In the genomic region with DNA sequence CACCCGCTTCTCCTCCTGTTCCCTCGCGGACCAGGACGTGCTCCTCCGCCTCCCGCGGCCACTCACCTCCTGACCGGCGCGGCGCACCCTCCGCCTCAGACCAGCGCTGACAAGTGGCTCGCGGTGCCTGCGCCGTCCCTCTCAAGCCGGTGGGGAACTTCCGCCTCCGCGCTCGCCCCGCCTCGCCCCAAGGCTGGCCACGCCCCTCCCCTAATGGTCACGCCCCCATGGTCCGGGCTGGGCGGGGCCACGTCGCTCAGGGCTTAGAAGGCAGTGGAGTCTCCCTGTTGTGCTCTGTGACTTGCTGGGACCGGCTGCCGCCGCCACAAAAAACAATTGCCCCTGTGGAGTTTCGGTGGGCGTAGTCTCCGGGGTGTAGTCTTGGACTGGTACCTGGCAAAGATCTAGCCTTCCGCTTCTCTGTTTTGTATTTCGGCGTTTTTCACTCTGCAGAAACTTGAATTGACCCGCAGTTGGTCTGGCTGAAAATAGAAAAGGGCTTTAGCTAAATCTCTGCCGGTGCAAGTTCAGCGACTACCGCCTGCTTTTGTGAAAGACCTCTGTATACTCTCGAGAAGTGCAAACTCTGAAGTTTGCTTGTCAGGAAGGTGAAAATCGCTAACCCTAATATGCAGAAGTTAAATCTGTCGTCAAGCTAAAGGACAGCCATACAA, we compare ENCODE assay signal across 7 mouse cellular contexts. TPM values are rescaled to one million over a fixed set of nuclear protein-coding genes. Genes with fewer than 3 reads are reported as not detected.
DNase-seq lines count a peak whose midpoint lies in the region; ATAC-seq lines count a peak whose summit lies in the region.

Gene Pdlim5 (minus strand): TSS at position 177 of the 674 bp plus-strand sequence.

- peak within 1 kb of the TSS; percentile 72 for H3K4me3 ChIP-seq in embryonic facial prominence, embryonic 10.5 days
- peak within 1 kb of the TSS; percentile 70 for H3K4me3 ChIP-seq in limb, embryonic 11.5 days (ENCODE audit: low read depth, low read length)
- H3K4me3 ChIP-seq in midbrain, embryonic 14.5 days (replicated peaks; ENCODE audit: low read depth, low read length) = peak within 1 kb of the TSS; percentile 77

- DNase-seq in adrenal gland, postnatal 10 days = peak; percentile 99
- DNase-seq in embryonic facial prominence, embryonic 10.5 days (ENCODE audit: low spot score) = peak; percentile 98
- DNase-seq in kidney, adult 18-20 months = peak; percentile 99
- peak; percentile 97 for DNase-seq in limb, embryonic 11.5 days (ENCODE audit: low spot score)
- peak; percentile 90 for DNase-seq in midbrain, embryonic 14.5 days
- peak; percentile 93 to 98 for DNase-seq in spleen, adult 18-20 months

- H3K4me2 ChIP-seq in limb, embryonic 11.5 days (ENCODE audit: low read depth, severe bottlenecking) = peak within 1 kb of the TSS; percentile 84
- peak within 1 kb of the TSS; percentile 92 for H3K4me2 ChIP-seq in midbrain, embryonic 14.5 days (ENCODE audit: low read length)

- H3K36me3 ChIP-seq in embryonic facial prominence, embryonic 10.5 days (replicated peaks) = no peaks in the 10 kb centered on the region
- no peaks in the 10 kb centered on the region for H3K36me3 ChIP-seq in limb, embryonic 11.5 days (ENCODE audit: control insufficient read depth, insufficient read depth, low read length)
- no peaks in the 10 kb centered on the region for H3K36me3 ChIP-seq in midbrain, embryonic 14.5 days (ENCODE audit: control insufficient read depth, insufficient read depth, low read length)

- WGBS in embryonic facial prominence, embryonic 10.5 days = under 1% methylated on average over 46 of the region's 46 CpGs
- WGBS in limb, embryonic 11.5 days = under 1% methylated on average over 45 of the region's 46 CpGs
- under 1% methylated on average over 45 of the region's 46 CpGs for WGBS in midbrain, embryonic 14.5 days

- no peaks in the 10 kb centered on the region for H3K9me3 ChIP-seq in embryonic facial prominence, embryonic 10.5 days
- no peaks in the 10 kb centered on the region for H3K9me3 ChIP-seq in limb, embryonic 11.5 days (ENCODE audit: control insufficient read depth, low read length)
- H3K9me3 ChIP-seq in midbrain, embryonic 14.5 days (ENCODE audit: control insufficient read depth, low read length) = no peaks in the 10 kb centered on the region

- peaks cover 13% of the 10 kb centered on the region; the same call in 1 of the 2 replicates for H3K27me3 ChIP-seq in embryonic facial prominence, embryonic 10.5 days (replicated peaks; ENCODE audit: low read depth, poor library complexity, severe bottlenecking)
- H3K27me3 ChIP-seq in limb, embryonic 11.5 days (ENCODE audit: control insufficient read depth, insufficient read depth, low read length) = 0 out of 2 replicates have a peak, but pooled peaks cover 6% of the 10 kb centered on the region
- H3K27me3 ChIP-seq in midbrain, embryonic 14.5 days (ENCODE audit: control insufficient read depth, insufficient read depth, low read length) = peaks cover 10% of the 10 kb centered on the region; the same call in 1 of the 2 replicates

- H3K27ac ChIP-seq in embryonic facial prominence, embryonic 10.5 days (replicated peaks) = peak within 1 kb of the TSS; percentile 86
- 0 out of 2 replicates have a peak within 1 kb of the TSS, but pooled peaks have one; percentile 14 for H3K27ac ChIP-seq in limb, embryonic 11.5 days (replicated peaks; ENCODE audit: low read depth, low read length)
- peak within 1 kb of the TSS; percentile 41; the same call in 1 of the 2 replicates for H3K27ac ChIP-seq in midbrain, embryonic 14.5 days (replicated peaks; ENCODE audit: low read depth, low read length)

- peak; percentile 76 for ATAC-seq in granulocyte monocyte progenitor cell, adult 5-6 weeks (replicated peaks; ENCODE audit: poor library complexity, severe bottlenecking)
- ATAC-seq in limb, embryonic 11.5 days (ENCODE audit: insufficient number of reproducible peaks, low FRiP score, low TSS enrichment, low read depth) = peak; percentile 99
- peak; percentile 97 for ATAC-seq in midbrain, embryonic 14.5 days (ENCODE audit: low FRiP score, low TSS enrichment)

- H3K9ac ChIP-seq in limb, embryonic 11.5 days (ENCODE audit: low read length) = peak within 1 kb of the TSS; percentile 63
- H3K9ac ChIP-seq in midbrain, embryonic 14.5 days (replicated peaks; ENCODE audit: low read length) = peak within 1 kb of the TSS; percentile 67

- H3K4me1 ChIP-seq in embryonic facial prominence, embryonic 10.5 days = peaks cover 11% of the 10 kb centered on the region
- no peaks in the 10 kb centered on the region for H3K4me1 ChIP-seq in limb, embryonic 11.5 days (ENCODE audit: control insufficient read depth, insufficient read depth, low read length)
- H3K4me1 ChIP-seq in midbrain, embryonic 14.5 days (ENCODE audit: control insufficient read depth, insufficient read depth, low read length) = peaks cover 6% of the 10 kb centered on the region

RNA-seq across cellular contexts. Expression of gene Pdlim5, which starts in this region (rescaled TPM):
- total RNA-seq in adrenal gland, postnatal 10 days (2021) = 10 to 100 TPM; 55.8 to 79.6 TPM
- polyA plus RNA-seq in embryonic facial prominence, embryonic 10.5 days (2016; fragmentation: Nextera tagmentation; extraction: Ambion mirVana) = 17.2 and 18.2 TPM in 2 replicates
- 17.5 and 25.7 TPM in 2 replicates for total RNA-seq in granulocyte monocyte progenitor cell, adult 5-6 weeks (2014; fragmentation: Nextera tagmentation)
- 16.7 and 17.6 TPM in 2 replicates for total RNA-seq in granulocyte monocyte progenitor cell, adult 5-6 weeks (2017)
- 15.3 and 15.6 TPM in 2 replicates for polyA plus RNA-seq in limb, embryonic 11.5 days (2014; fragmentation: Nextera tagmentation; extraction: Ambion mirVana)
- polyA plus RNA-seq in midbrain, embryonic 14.5 days (2014; fragmentation: Nextera tagmentation; extraction: Ambion mirVana) = 11.8 and 14.3 TPM in 2 replicates

Comparison
In these comparisons a context has a peak if more than half of its experiments do, and no peak if none do; other contexts are left out.
1. Peak in every context shown above with its lines: DNase-seq, ATAC-seq, H3K4me3 ChIP-seq and H3K27ac ChIP-seq.
2. H3K27ac ChIP-seq: peak in every context shown above with its lines; median percentile 86 in embryonic facial prominence, embryonic 10.5 days; 41 in midbrain, embryonic 14.5 days; 14 in limb, embryonic 11.5 days.